Mouse (Mus musculus) brain, adult 2 months (tissue): ENCODE data around the gene Ctsj.
"Not testable (repeated sequence)": the region's sequence is repeated elsewhere in the genome, so short reads cannot be mapped to it uniquely, and the experiment has no call there.

ENCODE experiments used
- DNase-seq: peaks from one replicate; pipeline ENCODE4 v3.0.0; 2011; ENCODE audit warnings: low read depth, low spot score

Gene Ctsj

GRCm38 (mm10) chr13:61005859-61006258 lies at the start of gene Ctsj:
Gene Ctsj, minus strand, starts transcription at chr13:61005959.
- DNase-seq, result no peak

- DNase-seq, result no peak
Measured at GRCm38 (mm10) chr13:61040531-61040930, 34.8 kb upstream of the Ctsj start, which contains the start of gene Ctsq. Gene Ctsq, minus strand, starts transcription at chr13:61040631.

GRCm38 (mm10) chr13:61022785-61023184 lies 17.0 kb upstream of the Ctsj start:
- no peak for DNase-seq

- DNase-seq, result no peak
Measured at GRCm38 (mm10) chr13:61021844-61022243, 16.1 kb upstream of the Ctsj start.

- no peak for DNase-seq
Measured at GRCm38 (mm10) chr13:61010171-61010570, 4.4 kb upstream of the Ctsj start.

- no peak for DNase-seq
Measured at GRCm38 (mm10) chr13:60997600-60997999, 8.2 kb downstream of the Ctsj start.

- not testable (repeated sequence) for DNase-seq
Measured at GRCm38 (mm10) chr13:60986915-60987314, 18.8 kb downstream of the Ctsj start.

GRCm38 (mm10) chr13:60972319-60972718 lies 33.4 kb downstream of the Ctsj start:
- DNase-seq, result not testable (repeated sequence)

- not testable (repeated sequence) for DNase-seq
Measured at GRCm38 (mm10) chr13:60963985-60964384, 41.8 kb downstream of the Ctsj start.

GRCm38 (mm10) chr13:60961706-60962105 lies 44.1 kb downstream of the Ctsj start:
- DNase-seq, result no peak
